Mouse (Mus musculus) brain, embryonic 14.5 days (tissue): ENCODE measurements around the gene G430095P16Rik.
A peak's percentile ranks its signal among the peaks of the same experiment; 100 is the strongest.

Experiments
- CTCF ChIP-seq: fragments of 200-500 bp; IDR thresholded peaks from 2 replicates; pipeline ENCODE4 v1.5.1; 2012; ENCODE audit warnings: inconsistent platforms, mild to moderate bottlenecking, moderate library complexity, borderline replicate concordance; ENCODE audit not compliant: insufficient read depth, insufficient read length; ENCODE audit errors: extremely low read depth
- POLR2A ChIP-seq: fragments of 200-500 bp; IDR thresholded peaks from 2 replicates; pipeline ENCODE4 v1.6.1; 2012; ENCODE audit warnings: mild to moderate bottlenecking, inconsistent platforms, borderline replicate concordance; ENCODE audit not compliant: poor library complexity, insufficient read depth, insufficient read length, severe bottlenecking; ENCODE audit errors: extremely low read depth

GRCm38 (mm10) chr8:84697166-84698130 lies 25.4 kb upstream of the G430095P16Rik start:
- peak; percentile 56; the same call in 1 of the 2 replicates for TF ChIP-seq CTCF
- TF ChIP-seq POLR2A, result no peak
